Mouse (Mus musculus): ENCODE measurements around the gene Cd3e. TPM values are rescaled to one million over a fixed set of nuclear protein-coding genes. Genes with fewer than 3 reads are reported as not detected.
"Not testable (repeated sequence)": the region's sequence is repeated elsewhere in the genome, so short reads cannot be mapped to it uniquely, and the experiment has no call there.

The Cd3e gene
- total and polyA plus RNA-seq, 3 experiments = 0.21 to 1.5 (median 0.66) TPM

- intact Hi-C loops (cut with DNase I) = no loop called here
- H3K4me1 ChIP-seq (ENCODE audit: control insufficient read depth, insufficient read depth, low read length) = no peaks in the 10 kb centered on the region
- H3K9ac ChIP-seq (ENCODE audit: low read depth, low read length) = no peak overlapping the region
- H3K36me3 ChIP-seq (ENCODE audit: control insufficient read depth, insufficient read depth, low read length) = no peaks in the 10 kb centered on the region
- no peak overlapping the region for H3K4me3 ChIP-seq
- no peak overlapping the region for H3K27ac ChIP-seq
- H3K79me2 ChIP-seq (replicated peaks; ENCODE audit: control insufficient read depth, insufficient read depth, low read length) = no peaks in the 10 kb centered on the region
- 52% methylated on average over 6 of the region's 6 CpGs for WGBS
- TF ChIP-seq POLR2A (IDR thresholded peaks at IDR 0.05; ENCODE audit: insufficient read depth, low read depth, low read length) = no peak
- peaks cover 1% of the 10 kb centered on the region; the same call in 1 of the 2 replicates for H3K27me3 ChIP-seq (ENCODE audit: control insufficient read depth, insufficient read depth, low read length)
- no peak for DNase-seq
These were observed 31.6 kb downstream of the Cd3e start for GRCm38 (mm10) chr9:44977813-44978212.

GRCm38 (mm10) chr9:44969450-44969849, 40.0 kb downstream of the Cd3e start:
- intact Hi-C loops (cut with DNase I) = loop anchor here (5.0 kb wide), 1 partner anchor 87 kb away; the partner anchor contains the start of gene Kmt2a
- Histone ChIP-seq H3K36me3 (ENCODE audit: control insufficient read depth, insufficient read depth, low read length) (peaks cover 6% of the 10 kb centered on the region), H3K4me3 (no peak overlapping the region), H3K9ac (ENCODE audit: low read depth, low read length) (no peak overlapping the region), H3K79me2 (replicated peaks; ENCODE audit: control insufficient read depth, insufficient read depth, low read length) (no peaks in the 10 kb centered on the region), H3K27ac (no peak overlapping the region), H3K4me1 (ENCODE audit: control insufficient read depth, insufficient read depth, low read length) (peaks cover 2% of the 10 kb centered on the region), H3K27me3 (ENCODE audit: control insufficient read depth, insufficient read depth, low read length) (no peaks in the 10 kb centered on the region)
- TF ChIP-seq POLR2A (IDR thresholded peaks at IDR 0.05; ENCODE audit: insufficient read depth, low read depth, low read length) (no peak), EP300 (IDR thresholded peaks at IDR 0.05; ENCODE audit: insufficient read depth, low read depth, low read length) (no peak), CTCF (IDR thresholded peaks at IDR 0.05) (peak; percentile 51)
- 50% methylated on average over 1 of the region's 1 CpGs for WGBS
- DNase-seq = no peak

- H3K4me3 ChIP-seq = not testable (repeated sequence)
- intact Hi-C loops (cut with DNase I) = loop anchor here (1.0 to 5.0 kb wide), 3 partner anchors 85 to 132 kb away; partner anchors contain the start of gene Kmt2a
These were observed 41.7 kb downstream of the Cd3e start for GRCm38 (mm10) chr9:44967763-44968162.

GRCm38 (mm10) chr9:44966815-44967242, 42.6 kb downstream of the Cd3e start:
- H3K79me2 ChIP-seq (replicated peaks; ENCODE audit: control insufficient read depth, insufficient read depth, low read length) = no peaks in the 10 kb centered on the region
- H3K4me3 ChIP-seq = no peak overlapping the region
- no peak for TF ChIP-seq POLR2A (IDR thresholded peaks at IDR 0.05; ENCODE audit: insufficient read depth, low read depth, low read length)
- peak; percentile 76 for TF ChIP-seq EP300 (IDR thresholded peaks at IDR 0.05; ENCODE audit: insufficient read depth, low read depth, low read length)
- TF ChIP-seq CTCF (IDR thresholded peaks at IDR 0.05) = peak; percentile 96
- peak overlapping the region; percentile 93 for H3K27ac ChIP-seq
- intact Hi-C loops (cut with DNase I) = loop anchor here (1.0 to 5.0 kb wide), 3 partner anchors 85 to 132 kb away; partner anchors contain the start of gene Kmt2a
- DNase-seq = peak; percentile 80 to 82
- H3K9ac ChIP-seq (ENCODE audit: low read depth, low read length) = no peak overlapping the region
- no peaks in the 10 kb centered on the region for H3K27me3 ChIP-seq (ENCODE audit: control insufficient read depth, insufficient read depth, low read length)
- H3K36me3 ChIP-seq (ENCODE audit: control insufficient read depth, insufficient read depth, low read length) = peaks cover 11% of the 10 kb centered on the region
- WGBS = 20% methylated on average over 3 of the region's 3 CpGs
- H3K4me1 ChIP-seq (ENCODE audit: control insufficient read depth, insufficient read depth, low read length) = peaks cover 2% of the 10 kb centered on the region

More at GRCm38 (mm10) chr9:44967763-44968162, 41.7 kb downstream of the Cd3e start:
- H3K36me3 ChIP-seq (ENCODE audit: control insufficient read depth, insufficient read depth, low read length) = peaks cover 11% of the 10 kb centered on the region
- H3K27ac ChIP-seq; H3K9ac ChIP-seq (ENCODE audit: low read depth, low read length); DNase-seq; H3K27me3 ChIP-seq (ENCODE audit: control insufficient read depth, insufficient read depth, low read length); H3K4me1 ChIP-seq (ENCODE audit: control insufficient read depth, insufficient read depth, low read length); H3K79me2 ChIP-seq (replicated peaks; ENCODE audit: control insufficient read depth, insufficient read depth, low read length): not testable (repeated sequence)
- 83% methylated on average over 5 of the region's 5 CpGs for WGBS

GRCm38 (mm10) chr9:44965833-44966466, 43.5 kb downstream of the Cd3e start:
- TF ChIP-seq CTCF (IDR thresholded peaks at IDR 0.05) (no peak), EP300 (IDR thresholded peaks at IDR 0.05; ENCODE audit: insufficient read depth, low read depth, low read length) (no peak), POLR2A (IDR thresholded peaks at IDR 0.05; ENCODE audit: insufficient read depth, low read depth, low read length) (no peak)
- peaks cover 11% of the 10 kb centered on the region for H3K36me3 ChIP-seq (ENCODE audit: control insufficient read depth, insufficient read depth, low read length)
- H3K79me2 ChIP-seq (replicated peaks; ENCODE audit: control insufficient read depth, insufficient read depth, low read length) = peaks cover 4% of the 10 kb centered on the region; the same call in 1 of the 2 replicates
- H3K4me3 ChIP-seq = peak overlapping the region; percentile 92
- H3K27me3 ChIP-seq (ENCODE audit: control insufficient read depth, insufficient read depth, low read length) = no peaks in the 10 kb centered on the region
- peak overlapping the region; percentile 93 for H3K27ac ChIP-seq
- H3K4me1 ChIP-seq (ENCODE audit: control insufficient read depth, insufficient read depth, low read length) = peaks cover 2% of the 10 kb centered on the region
- 14% methylated on average over 10 of the region's 10 CpGs for WGBS
- no peak for DNase-seq
- peak overlapping the region; percentile 63 for H3K9ac ChIP-seq (ENCODE audit: low read depth, low read length)
- intact Hi-C loops (cut with DNase I) = loop anchor here (2.0 to 5.0 kb wide), 3 partner anchors 45 to 125 kb away; partner anchors contain the start of genes Atp5l and Kmt2a

GRCm38 (mm10) chr9:44965126-44965832, 44.1 kb downstream of the Cd3e start, which contains the start of gene Ube4a:
Gene Ube4a (minus strand): TSS chr9:44965600.
- TF ChIP-seq POLR2A (IDR thresholded peaks at IDR 0.05; ENCODE audit: insufficient read depth, low read depth, low read length) = peak; percentile 93
- TF ChIP-seq EP300 (IDR thresholded peaks at IDR 0.05; ENCODE audit: insufficient read depth, low read depth, low read length) = peak; percentile 90
- TF ChIP-seq CTCF (IDR thresholded peaks at IDR 0.05) = no peak
- H3K27me3 ChIP-seq (ENCODE audit: control insufficient read depth, insufficient read depth, low read length) = no peaks in the 10 kb centered on the region
- H3K36me3 ChIP-seq (ENCODE audit: control insufficient read depth, insufficient read depth, low read length) = peaks cover 11% of the 10 kb centered on the region
- peaks cover 2% of the 10 kb centered on the region for H3K4me1 ChIP-seq (ENCODE audit: control insufficient read depth, insufficient read depth, low read length)
- intact Hi-C loops (cut with DNase I) = loop anchor here (2.0 to 5.0 kb wide), 2 partner anchors 44 to 83 kb away; partner anchors contain the start of genes Atp5l and Kmt2a
- peak within 1 kb of the TSS; percentile 92 for H3K4me3 ChIP-seq
- peak within 1 kb of the TSS; percentile 93 for H3K27ac ChIP-seq
- DNase-seq = peak; percentile 98 to 100
- peak within 1 kb of the TSS; percentile 76 for H3K9ac ChIP-seq (ENCODE audit: low read depth, low read length)
- 1% methylated on average over 39 of the region's 39 CpGs for WGBS
- H3K79me2 ChIP-seq (replicated peaks; ENCODE audit: control insufficient read depth, insufficient read depth, low read length) = peaks cover 4% of the 10 kb centered on the region; the same call in 1 of the 2 replicates
